Mouse (Mus musculus) brain, embryonic 14.5 days (tissue): Measurements from ENCODE around the gene Rcc2.

Source experiments
- CTCF ChIP-seq: fragments of 200-500 bp; IDR thresholded peaks from 2 replicates; pipeline ENCODE4 v1.5.1; 2012; ENCODE audit warnings: inconsistent platforms, mild to moderate bottlenecking, moderate library complexity, borderline replicate concordance; ENCODE audit not compliant: insufficient read depth, insufficient read length; ENCODE audit errors: extremely low read depth
- POLR2A ChIP-seq: fragments of 200-500 bp; IDR thresholded peaks from 2 replicates; pipeline ENCODE4 v1.6.1; 2012; ENCODE audit warnings: mild to moderate bottlenecking, inconsistent platforms, borderline replicate concordance; ENCODE audit not compliant: poor library complexity, insufficient read depth, insufficient read length, severe bottlenecking; ENCODE audit errors: extremely low read depth

GRCm38 (mm10) chr4:140718436-140718835, 18.1 kb downstream of the Rcc2 start:
- no peak for TF ChIP-seq CTCF
- no peak for TF ChIP-seq POLR2A
